Mouse (Mus musculus) heart, postnatal 36 days (tissue): ENCODE results near the gene Lyrm4. TPM values are rescaled to one million over a fixed set of nuclear protein-coding genes. Genes with fewer than 3 reads are reported as not detected.

Experiments
- DNase-seq, 2 experiments: peaks; one replicate each; pipeline ENCODE4 v3.0.0; 2021 to 2022
- intact Hi-C: fragments of 180-260 bp; cut with DNase I; formaldehyde crosslinking; loops from one replicate; pipeline ENCODE4 v1.15.1; 2025
- total RNA-seq, 2 experiments: library from RNA; stranded (reverse); gene quantifications; 2 replicates each; pipeline ENCODE4 v1.2.3; 2021

The Lyrm4 gene
- total RNA-seq, 2 experiments from 2014 or later = 9.8 to 10.7 TPM

DNA sequence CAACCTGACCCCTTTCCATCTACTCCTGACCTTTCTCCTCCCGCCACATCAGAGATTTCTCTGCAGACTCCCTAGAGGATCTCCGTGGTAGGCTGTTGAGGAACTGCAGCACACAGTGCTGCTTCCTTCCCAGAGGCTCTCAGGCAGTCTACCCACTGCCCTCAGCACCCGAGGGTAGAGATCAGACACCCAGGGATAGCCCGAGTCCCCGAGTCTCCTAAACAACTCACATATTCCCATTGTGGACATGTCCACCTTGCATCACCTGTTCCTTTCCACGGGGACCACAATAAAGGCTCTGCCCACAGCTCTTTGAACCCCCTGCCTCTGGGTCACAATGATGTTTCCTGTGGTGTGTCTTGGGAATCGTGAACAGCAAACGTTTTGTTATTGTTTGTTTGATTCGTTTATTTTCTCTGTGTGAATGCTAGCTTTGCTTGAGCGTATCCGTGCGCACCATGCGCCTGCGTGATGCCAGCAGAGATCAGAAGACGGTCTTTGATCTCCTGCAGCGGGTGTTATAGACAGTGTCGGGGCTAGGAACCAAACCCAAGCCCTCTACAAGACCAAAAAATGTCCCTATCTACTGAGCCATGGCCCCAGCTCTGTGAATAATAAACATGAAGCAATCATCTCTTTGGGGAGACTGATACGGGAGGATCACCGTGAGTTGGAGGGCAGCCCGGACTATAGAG, 170.5 kb downstream of the Lyrm4 start:
- intact Hi-C loops = loop anchor here (1.0 to 10.0 kb wide), 5 partner anchors 60 to 916 kb away; no protein-coding TSS in a partner anchor
- DNase-seq = no peak

GRCm38 (mm10) chr13:35940934-35941333, 176.4 kb downstream of the Lyrm4 start:
- intact Hi-C loops = loop anchor here (10.0 kb wide), 1 partner anchor 406 kb away; no protein-coding TSS in a partner anchor
- DNase-seq = no peak

DNA sequence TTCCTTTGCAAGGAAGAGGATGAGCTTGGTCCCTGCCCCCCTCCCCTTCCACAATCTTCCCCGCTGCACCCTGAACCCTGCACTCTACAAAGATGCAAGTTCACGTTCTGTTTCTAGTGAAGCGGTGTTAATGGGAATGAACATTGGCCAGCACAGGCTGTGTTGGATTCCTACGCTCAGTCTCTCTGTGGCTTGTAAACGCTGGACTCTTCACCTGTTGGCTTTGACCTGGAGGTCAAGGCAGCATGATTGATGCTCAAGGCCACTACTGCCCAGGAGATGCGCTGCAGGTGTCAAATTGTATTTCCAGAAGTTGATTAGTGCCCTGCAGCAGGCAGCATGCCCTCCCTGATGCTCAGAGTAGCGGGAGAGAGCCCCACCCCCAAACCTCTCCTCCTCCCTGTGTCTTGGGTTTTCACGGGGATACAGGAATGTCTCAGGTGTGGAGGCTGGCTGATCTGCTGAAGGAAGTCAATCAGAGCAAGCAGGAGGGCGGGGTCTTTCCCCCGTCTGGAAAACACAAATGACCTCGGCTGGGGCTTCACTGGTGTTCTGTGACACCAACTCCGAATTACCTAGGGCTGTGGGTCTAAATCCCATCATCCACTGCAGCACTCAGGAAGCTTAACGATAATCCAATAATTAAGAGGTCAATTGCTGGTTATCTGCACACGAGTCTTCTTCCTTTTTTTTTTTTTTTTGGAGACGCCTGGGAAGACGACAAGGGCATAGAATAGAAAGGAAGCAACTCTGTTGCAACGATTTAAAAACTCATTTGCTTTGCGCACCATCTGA, 177.3 kb downstream of the Lyrm4 start:
- intact Hi-C loops = loop anchor here (10.0 kb wide), 1 partner anchor 405 kb away; no protein-coding TSS in a partner anchor
- no peak for DNase-seq

DNA sequence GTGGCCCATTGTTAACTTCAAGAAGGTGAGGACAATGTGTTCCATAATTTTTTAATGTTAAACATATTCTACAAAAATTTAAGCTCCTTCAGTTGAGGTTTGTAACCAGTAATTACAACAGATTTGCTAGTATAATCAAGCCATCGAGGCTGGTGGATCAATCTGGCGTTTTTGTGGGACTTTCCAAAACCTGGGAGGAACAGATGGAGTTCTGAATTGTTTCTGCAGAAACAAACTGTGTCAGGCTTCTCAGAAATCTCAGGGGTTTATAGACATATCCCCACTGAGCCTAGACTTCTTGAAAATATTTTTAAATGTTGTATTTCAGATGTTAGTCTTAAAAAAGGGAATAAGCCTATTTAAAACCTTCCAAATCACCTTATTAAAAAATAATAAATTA, 179.3 kb downstream of the Lyrm4 start:
- no peak for DNase-seq
- intact Hi-C loops = no loop called here

Other genes starting within 250 kb of the Lyrm4 start
- 1 to 10 TPM; 5.5 to 7.0 TPM for gene Rpp40, start 211.2 kb downstream of the Lyrm4 start, total RNA-seq
- gene Ppp1r3g, start 158.7 kb downstream of the Lyrm4 start, total RNA-seq = under 1 TPM; 0.35 to 0.78 TPM
- 10 to 100 TPM; 79.2 to 87.6 TPM for gene Fars2, start 114 bp downstream of the Lyrm4 start, total RNA-seq